Mouse (Mus musculus): ENCODE measurements around the gene Spint5.
A peak's percentile ranks its signal among the peaks of the same experiment; 100 is the strongest.

The Spint5 gene

GRCm38 (mm10) chr2:164737377-164738090 is 22.4 kb downstream of the Spint5 start:
- DNase-seq (ENCODE audit: low read depth, low spot score), result no peak

GRCm38 (mm10) chr2:164739876-164740275 is 24.8 kb downstream of the Spint5 start:
- DNase-seq (ENCODE audit: low read depth, low spot score), result no peak

- DNase-seq (ENCODE audit: low read depth, low spot score), result no peak
Measured at GRCm38 (mm10) chr2:164744987-164745386, 29.9 kb downstream of the Spint5 start.

- DNase-seq (ENCODE audit: low read depth, low spot score), result peak; percentile 74
Measured at GRCm38 (mm10) chr2:164745843-164746479, 30.9 kb downstream of the Spint5 start, which contains the start of the genes Wfdc3 and Dnttip1. Gene Wfdc3 (minus strand): TSS chr2:164745931. Gene Dnttip1 (plus strand): TSS chr2:164745983.

GRCm38 (mm10) chr2:164746693-164747092 is 31.6 kb downstream of the Spint5 start:
- no peak for DNase-seq (ENCODE audit: low read depth, low spot score)

GRCm38 (mm10) chr2:164748191-164748590 is 33.1 kb downstream of the Spint5 start:
- no peak for DNase-seq (ENCODE audit: low read depth, low spot score)

GRCm38 (mm10) chr2:164748991-164749390 is 33.9 kb downstream of the Spint5 start:
- no peak for DNase-seq (ENCODE audit: low read depth, low spot score)

GRCm38 (mm10) chr2:164752454-164752853 is 37.3 kb downstream of the Spint5 start:
- no peak for DNase-seq (ENCODE audit: low read depth, low spot score)

- no peak for DNase-seq (ENCODE audit: low read depth, low spot score)
Measured at GRCm38 (mm10) chr2:164754105-164754504, 39.0 kb downstream of the Spint5 start.

- DNase-seq (ENCODE audit: low read depth, low spot score), result no peak
Measured at GRCm38 (mm10) chr2:164754800-164755199, 39.7 kb downstream of the Spint5 start.

- no peak for DNase-seq (ENCODE audit: low read depth, low spot score)
Measured at GRCm38 (mm10) chr2:164757841-164758240, 42.7 kb downstream of the Spint5 start.

GRCm38 (mm10) chr2:164758692-164759091 is 43.6 kb downstream of the Spint5 start:
- no peak for DNase-seq (ENCODE audit: low read depth, low spot score)

- no peak for DNase-seq (ENCODE audit: low read depth, low spot score)
Measured at GRCm38 (mm10) chr2:164760059-164760833, 45.1 kb downstream of the Spint5 start.

- no peak for DNase-seq (ENCODE audit: low read depth, low spot score)
Measured at GRCm38 (mm10) chr2:164761502-164761901, 46.4 kb downstream of the Spint5 start.

- no peak for DNase-seq (ENCODE audit: low read depth, low spot score)
Measured at GRCm38 (mm10) chr2:164761971-164762370, 46.9 kb downstream of the Spint5 start.

- DNase-seq (ENCODE audit: low read depth, low spot score), result no peak
Measured at GRCm38 (mm10) chr2:164762593-164762992, 47.5 kb downstream of the Spint5 start.

- peak; percentile 84 for DNase-seq (ENCODE audit: low read depth, low spot score)
Measured at GRCm38 (mm10) chr2:164765841-164766240, 50.7 kb downstream of the Spint5 start.

Data from telencephalon, adult 2 months (tissue).